Mouse (Mus musculus) NIH3T3 (cell line): Measurements from ENCODE around the gene Slc17a1.

Experiments
- DNase-seq: peaks from one replicate; pipeline ENCODE4 v3.0.0-alpha.2; 2012; ENCODE audit warnings: low read depth

The Slc17a1 gene

GRCm38 (mm10) chr13:23867405-23867804, at the start of gene Slc17a1:
Gene Slc17a1 (plus strand): TSS chr13:23867750.
- DNase-seq = no peak

- DNase-seq = no peak
These were observed 47.2 kb upstream of the Slc17a1 start for GRCm38 (mm10) chr13:23820179-23820940.

- no peak for DNase-seq
These were observed 45.3 kb upstream of the Slc17a1 start for GRCm38 (mm10) chr13:23822213-23822612.

GRCm38 (mm10) chr13:23826606-23827005, 40.9 kb upstream of the Slc17a1 start:
- no peak for DNase-seq

GRCm38 (mm10) chr13:23833053-23833452, 34.5 kb upstream of the Slc17a1 start:
- DNase-seq = peak; percentile 72

GRCm38 (mm10) chr13:23834836-23835235, 32.7 kb upstream of the Slc17a1 start:
- DNase-seq = no peak

- DNase-seq = no peak
These were observed 30.9 kb upstream of the Slc17a1 start for GRCm38 (mm10) chr13:23836630-23837029.

GRCm38 (mm10) chr13:23839308-23839707, 28.2 kb upstream of the Slc17a1 start, which contains the start of gene Slc17a3:
Gene Slc17a3 (plus strand): TSS chr13:23839434.
- no peak for DNase-seq

GRCm38 (mm10) chr13:23845851-23846250, 21.7 kb upstream of the Slc17a1 start:
- DNase-seq = no peak

GRCm38 (mm10) chr13:23849299-23849698, 18.3 kb upstream of the Slc17a1 start:
- DNase-seq = no peak

GRCm38 (mm10) chr13:23856401-23856800, 11.1 kb upstream of the Slc17a1 start:
- no peak for DNase-seq

GRCm38 (mm10) chr13:23861815-23862214, 5.7 kb upstream of the Slc17a1 start:
- DNase-seq = no peak

GRCm38 (mm10) chr13:23864711-23865110, 2.8 kb upstream of the Slc17a1 start:
- no peak for DNase-seq

- DNase-seq = no peak
These were observed 1.4 kb upstream of the Slc17a1 start for GRCm38 (mm10) chr13:23866086-23866710.

- DNase-seq = no peak
These were observed 550 bp upstream of the Slc17a1 start for GRCm38 (mm10) chr13:23867000-23867399.

GRCm38 (mm10) chr13:23868790-23869533, 1.4 kb downstream of the Slc17a1 start:
- no peak for DNase-seq

- no peak for DNase-seq
These were observed 2.4 kb downstream of the Slc17a1 start for GRCm38 (mm10) chr13:23869996-23870395.

GRCm38 (mm10) chr13:23873141-23873540, 5.6 kb downstream of the Slc17a1 start:
- no peak for DNase-seq

- DNase-seq = no peak
These were observed 11.6 kb downstream of the Slc17a1 start for GRCm38 (mm10) chr13:23879106-23879505.

GRCm38 (mm10) chr13:23879636-23880035, 12.1 kb downstream of the Slc17a1 start:
- no peak for DNase-seq

GRCm38 (mm10) chr13:23885540-23885939, 18.0 kb downstream of the Slc17a1 start:
- DNase-seq = peak; percentile 20

- DNase-seq = no peak
These were observed 19.6 kb downstream of the Slc17a1 start for GRCm38 (mm10) chr13:23887026-23887725.
